Comparison of ENCODE assay signal across 9 mouse cellular contexts in genomic region chr4:114685454-114685853, GRCm38 (mm10).
DNase-seq lines count a peak whose midpoint lies in the region; ATAC-seq and TF ChIP-seq lines count a peak whose summit lies in the region.
"Had no signal": no experiment of that assay in that cellular context is flagged by ENCODE, and none has a peak within 500 bp of the region (broad histone marks: within the 10 kb centered on the region; RNA-seq: fewer than 3 reads in every experiment).

No protein-coding gene starts in this region.

- no peak overlapping the region for H3K27ac ChIP-seq in kidney, adult 2 months (ENCODE audit: insufficient read depth, low read depth, low read length)
- no peak overlapping the region for H3K27ac ChIP-seq in forebrain, embryonic 14.5 days (ENCODE audit: low read depth, low read length)
- H3K27ac ChIP-seq in intestine, embryonic 15.5 days, result no peak overlapping the region
- no peak overlapping the region for H3K27ac ChIP-seq in lung, postnatal 0 days (ENCODE audit: low read length)

- no peak for TF ChIP-seq POLR2A in kidney, adult 2 months (IDR thresholded peaks at IDR 0.05; ENCODE audit: low read depth, low read length)

- no peaks in the 10 kb centered on the region for H3K9me3 ChIP-seq in forebrain, embryonic 14.5 days (replicated peaks; ENCODE audit: control insufficient read depth, low read length)
- no peaks in the 10 kb centered on the region for H3K9me3 ChIP-seq in intestine, embryonic 15.5 days
- H3K9me3 ChIP-seq in lung, postnatal 0 days (ENCODE audit: low read length), result no peaks in the 10 kb centered on the region

- no peaks in the 10 kb centered on the region for H3K36me3 ChIP-seq in kidney, adult 2 months (ENCODE audit: control insufficient read depth, insufficient read depth, low read length)
- no peaks in the 10 kb centered on the region for H3K36me3 ChIP-seq in forebrain, embryonic 14.5 days (ENCODE audit: control insufficient read depth, insufficient read depth, low read length)
- no peaks in the 10 kb centered on the region for H3K36me3 ChIP-seq in intestine, embryonic 15.5 days
- H3K36me3 ChIP-seq in lung, postnatal 0 days (ENCODE audit: insufficient read depth, low read length), result no peaks in the 10 kb centered on the region

- no peaks in the 10 kb centered on the region for H3K27me3 ChIP-seq in kidney, adult 2 months (replicated peaks; ENCODE audit: control insufficient read depth, insufficient read depth, low read length)
- peaks cover 22% of the 10 kb centered on the region; the same call in 1 of the 2 replicates for H3K27me3 ChIP-seq in forebrain, embryonic 14.5 days (replicated peaks; ENCODE audit: control insufficient read depth, insufficient read depth, low read length)
- H3K27me3 ChIP-seq in intestine, embryonic 15.5 days (replicated peaks), result no peaks in the 10 kb centered on the region; the same call in 1 of the 2 replicates
- no peaks in the 10 kb centered on the region for H3K27me3 ChIP-seq in lung, postnatal 0 days (replicated peaks; ENCODE audit: insufficient read depth, low read length)

- no peak overlapping the region for H3K4me3 ChIP-seq in kidney, adult 2 months (ENCODE audit: insufficient read depth, low read depth, low read length)
- H3K4me3 ChIP-seq in forebrain, embryonic 14.5 days (ENCODE audit: low read depth, low read length), result no peak overlapping the region
- H3K4me3 ChIP-seq in intestine, embryonic 15.5 days (replicated peaks), result no peak overlapping the region
- no peak overlapping the region for H3K4me3 ChIP-seq in lung, postnatal 0 days (ENCODE audit: low read depth, low read length)
- H3K4me3 ChIP-seq: myocyte had no signal

- no peaks in the 10 kb centered on the region for H3K4me1 ChIP-seq in kidney, adult 2 months (ENCODE audit: control insufficient read depth, insufficient read depth, low read length)
- 0 out of 2 replicates have a peak, but pooled peaks cover 2% of the 10 kb centered on the region for H3K4me1 ChIP-seq in forebrain, embryonic 14.5 days (ENCODE audit: control insufficient read depth, insufficient read depth, low read length)
- 0 out of 2 replicates have a peak, but pooled peaks cover 6% of the 10 kb centered on the region for H3K4me1 ChIP-seq in intestine, embryonic 15.5 days (replicated peaks)
- H3K4me1 ChIP-seq in lung, postnatal 0 days (ENCODE audit: insufficient read depth, low read depth, low read length), result no peaks in the 10 kb centered on the region

- WGBS in kidney, adult 2 months, result 20% methylated on average over 11 of the region's 11 CpGs
- WGBS in forebrain, embryonic 14.5 days, result 8% methylated on average over 11 of the region's 11 CpGs
- 15% methylated on average over 11 of the region's 11 CpGs for WGBS in intestine, embryonic 15.5 days
- 9% methylated on average over 11 of the region's 11 CpGs for WGBS in lung, postnatal 0 days

- ATAC-seq in forebrain, embryonic 14.5 days, result peak; percentile 70
- ATAC-seq in intestine, embryonic 15.5 days, result peak; percentile 72
- peak; percentile 75 for ATAC-seq in lung, postnatal 0 days

- peak; percentile 30 for DNase-seq in kidney, adult 2 months
- DNase-seq in kidney, adult 18-20 months, result no peak
- peak; percentile 48 for DNase-seq in Muller cell, postnatal 12 days (ENCODE audit: inconsistent ontology term)
- DNase-seq in forebrain, embryonic 14.5 days (ENCODE audit: low spot score), result peak; percentile 72
- peak; percentile 72 for DNase-seq in lung, postnatal 0 days (ENCODE audit: low spot score)
- DNase-seq in right cerebral cortex, postnatal 14 days, result peak; percentile 49
- no peak for DNase-seq in ovary, postnatal 14 days (ENCODE audit: low spot score)

- H3K9ac ChIP-seq in forebrain, embryonic 14.5 days (ENCODE audit: low read length), result no peak overlapping the region
- H3K9ac ChIP-seq in intestine, embryonic 15.5 days, result no peak overlapping the region
- no peak overlapping the region for H3K9ac ChIP-seq in lung, postnatal 0 days (replicated peaks; ENCODE audit: low read depth)

- TF ChIP-seq EP300 in lung, postnatal 0 days (IDR thresholded peaks at IDR 0.05), result no peak

- H3K4me2 ChIP-seq in forebrain, embryonic 14.5 days (ENCODE audit: low read length), result peak overlapping the region; percentile 29; the same call in 1 of the 2 replicates
- H3K4me2 ChIP-seq in intestine, embryonic 15.5 days (replicated peaks), result 0 out of 2 replicates have a peak overlapping the region, but pooled peaks have one; percentile 24
- 0 out of 2 replicates have a peak overlapping the region, but pooled peaks have one; percentile 22 for H3K4me2 ChIP-seq in lung, postnatal 0 days (replicated peaks; ENCODE audit: low read depth, low read length)

- TF ChIP-seq CTCF in kidney, adult 2 months (conservative IDR thresholded peaks at IDR 0.05; ENCODE audit: insufficient read depth, insufficient read length, low read depth, low read length), result peak; percentile 42
- TF ChIP-seq CTCF in lung, postnatal 0 days (IDR thresholded peaks at IDR 0.05), result peak; percentile 77

Comparison
In these comparisons a context has a peak if more than half of its experiments do, and no peak if none do; other contexts are left out.
1. DNase-seq: peak in kidney, adult 2 months (single experiment), Muller cell, postnatal 12 days (single experiment), forebrain, embryonic 14.5 days (single experiment), lung, postnatal 0 days (single experiment) and right cerebral cortex, postnatal 14 days (single experiment); none in kidney, adult 18-20 months (single experiment) and ovary, postnatal 14 days (single experiment).
2. Peak in every context shown above with its lines, with median percentiles within 50 percentile points of each other: ATAC-seq and H3K4me2 ChIP-seq.